Mouse (Mus musculus): Measurements from ENCODE around the gene Cbfa2t3.
A peak's percentile ranks its signal among the peaks of the same experiment; 100 is the strongest.

The Cbfa2t3 gene

GRCm38 (mm10) chr8:122611295-122612133, 87.4 kb downstream of the Cbfa2t3 start, which contains the start of the genes Galns and Trappc2l:
Gene Galns (minus strand): TSS chr8:122611463.
Gene Trappc2l (plus strand): TSS chr8:122611640.
- peak; percentile 42 for DNase-seq (ENCODE audit: extremely low read depth, low read depth, low spot score)

DNA sequence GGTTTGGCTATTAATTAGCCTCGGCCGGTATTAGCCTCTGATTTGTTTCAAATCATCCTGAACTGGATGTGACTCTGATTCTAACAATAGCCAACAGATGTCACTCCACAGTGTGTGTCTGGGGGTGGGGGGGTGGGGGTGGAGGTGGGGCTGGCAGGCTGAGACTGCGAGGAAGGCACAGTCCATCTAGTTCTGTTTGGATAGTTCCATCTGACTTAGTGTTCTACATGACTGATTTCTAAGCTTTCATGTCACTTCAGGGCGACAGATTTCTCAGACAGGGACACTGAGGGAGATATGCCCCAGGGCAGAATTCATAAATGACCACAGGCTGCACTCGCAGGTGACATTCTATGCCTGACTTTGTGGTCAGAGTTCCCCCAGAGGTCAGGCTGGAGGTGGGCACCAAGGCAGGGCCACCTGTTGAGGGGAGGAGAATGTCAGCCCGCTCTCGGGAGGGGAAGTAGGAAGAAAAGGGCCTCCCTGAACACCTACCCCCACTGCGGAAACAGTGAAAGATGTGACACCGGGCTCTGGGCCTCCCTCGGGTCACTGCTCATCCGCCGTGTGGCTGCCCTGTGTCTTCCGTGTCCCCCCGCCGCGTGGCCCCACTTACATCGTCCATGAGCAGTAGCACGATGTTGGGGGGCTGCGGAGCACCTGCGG, 88.2 kb downstream of the Cbfa2t3 start:
- DNase-seq (ENCODE audit: extremely low read depth, low read depth, low spot score), result no peak

DNA sequence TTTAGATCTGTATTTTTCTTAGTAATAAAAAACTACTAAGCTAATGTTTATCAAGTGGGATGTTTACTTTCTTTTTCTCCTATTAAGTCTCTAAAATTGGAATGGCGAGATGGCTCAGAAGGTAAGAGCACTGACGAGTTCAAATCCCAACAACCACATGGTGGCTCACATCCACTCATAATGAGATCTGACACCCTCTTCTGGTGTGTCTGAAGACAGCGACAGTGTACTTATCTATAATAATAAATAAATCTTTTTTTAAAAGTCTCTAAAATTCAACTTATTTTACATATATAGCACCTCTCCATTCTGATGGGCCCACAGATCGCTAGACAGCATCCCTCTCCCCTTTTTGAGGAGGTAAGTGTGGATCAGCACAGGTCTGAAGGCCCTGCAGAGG, 88.7 kb downstream of the Cbfa2t3 start:
- DNase-seq (ENCODE audit: extremely low read depth, low read depth, low spot score), result no peak

GRCm38 (mm10) chr8:122606810-122607209, 92.1 kb downstream of the Cbfa2t3 start:
- no peak for DNase-seq (ENCODE audit: extremely low read depth, low read depth, low spot score)

DNA sequence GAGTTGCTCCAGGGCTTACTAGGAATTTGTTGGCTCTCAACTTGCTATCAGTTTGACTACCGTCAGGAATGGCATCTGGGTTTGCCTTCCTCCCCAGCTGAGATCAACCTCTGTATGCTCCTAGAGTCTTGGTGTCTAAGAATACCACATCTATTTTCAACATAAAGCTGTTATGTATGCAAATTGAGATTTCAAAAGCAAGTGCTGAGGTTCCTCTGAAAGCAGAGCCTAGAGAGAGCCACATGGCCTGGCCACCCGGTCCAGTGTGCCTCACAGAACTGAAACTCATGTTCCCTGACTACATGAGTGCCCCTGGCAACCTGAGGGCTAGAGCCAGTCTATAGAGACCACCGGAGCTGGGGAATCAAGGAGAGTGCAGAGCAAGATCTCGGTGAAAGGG, 93.5 kb downstream of the Cbfa2t3 start:
- DNase-seq (ENCODE audit: extremely low read depth, low read depth, low spot score), result no peak

GRCm38 (mm10) chr8:122604640-122605039, 94.3 kb downstream of the Cbfa2t3 start:
- DNase-seq (ENCODE audit: extremely low read depth, low read depth, low spot score), result no peak

DNA sequence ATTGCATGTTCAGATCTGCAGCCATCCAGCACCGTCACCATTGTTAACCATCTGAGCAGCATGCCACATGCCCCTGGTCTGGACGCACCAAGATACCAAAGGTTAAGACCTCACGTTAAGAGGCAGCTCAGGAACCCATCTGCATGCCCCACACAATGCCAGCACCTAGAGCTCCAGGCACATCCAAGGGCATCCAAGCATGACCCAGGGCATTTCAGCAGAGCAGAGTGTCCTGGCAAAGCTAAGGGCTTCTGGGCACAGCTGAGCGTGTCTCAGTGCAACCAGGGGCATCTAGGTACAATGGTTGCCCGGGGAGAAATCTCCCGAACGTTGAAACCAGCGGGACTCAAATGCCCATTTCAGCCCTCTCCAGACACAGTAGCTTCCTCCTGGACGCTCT, 98.2 kb downstream of the Cbfa2t3 start:
- DNase-seq (ENCODE audit: extremely low read depth, low read depth, low spot score), result no peak

GRCm38 (mm10) chr8:122596031-122596430, 102.9 kb downstream of the Cbfa2t3 start:
- no peak for DNase-seq (ENCODE audit: extremely low read depth, low read depth, low spot score)

GRCm38 (mm10) chr8:122593783-122594507, 105.0 kb downstream of the Cbfa2t3 start:
- no peak for DNase-seq (ENCODE audit: extremely low read depth, low read depth, low spot score)

- DNase-seq (ENCODE audit: extremely low read depth, low read depth, low spot score), result no peak
Observed at GRCm38 (mm10) chr8:122593240-122593639, 105.7 kb downstream of the Cbfa2t3 start.

- no peak for DNase-seq (ENCODE audit: extremely low read depth, low read depth, low spot score)
Observed at GRCm38 (mm10) chr8:122586749-122587148, 112.2 kb downstream of the Cbfa2t3 start.

- DNase-seq (ENCODE audit: extremely low read depth, low read depth, low spot score), result no peak
Observed at GRCm38 (mm10) chr8:122586171-122586570, 112.7 kb downstream of the Cbfa2t3 start.

- no peak for DNase-seq (ENCODE audit: extremely low read depth, low read depth, low spot score)
Observed at GRCm38 (mm10) chr8:122585411-122585891, 113.5 kb downstream of the Cbfa2t3 start.

DNA sequence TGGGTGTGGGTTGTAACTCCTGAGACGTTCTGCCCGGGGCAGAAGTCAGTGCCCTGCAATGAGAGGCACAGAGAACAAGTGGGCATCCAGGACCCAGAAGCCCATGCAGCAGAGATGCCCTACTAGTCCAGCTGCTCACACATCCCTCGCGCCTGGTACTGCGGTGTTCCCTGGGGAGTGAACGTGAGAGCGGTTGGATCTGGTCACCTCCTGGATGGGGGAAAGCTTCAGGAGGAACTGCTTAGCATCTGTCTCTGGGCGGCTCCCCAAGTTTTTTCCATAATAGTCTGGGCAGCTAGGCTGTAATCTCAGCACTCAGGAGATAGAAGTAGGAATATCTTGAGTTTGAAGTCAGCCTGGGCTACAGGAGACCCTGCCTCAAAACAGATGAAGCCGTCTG, 113.9 kb downstream of the Cbfa2t3 start:
- DNase-seq (ENCODE audit: extremely low read depth, low read depth, low spot score), result no peak

- no peak for DNase-seq (ENCODE audit: extremely low read depth, low read depth, low spot score)
Observed at GRCm38 (mm10) chr8:122580926-122581325, 118.0 kb downstream of the Cbfa2t3 start.

GRCm38 (mm10) chr8:122579196-122579595, 119.7 kb downstream of the Cbfa2t3 start:
- DNase-seq (ENCODE audit: extremely low read depth, low read depth, low spot score), result no peak

DNA sequence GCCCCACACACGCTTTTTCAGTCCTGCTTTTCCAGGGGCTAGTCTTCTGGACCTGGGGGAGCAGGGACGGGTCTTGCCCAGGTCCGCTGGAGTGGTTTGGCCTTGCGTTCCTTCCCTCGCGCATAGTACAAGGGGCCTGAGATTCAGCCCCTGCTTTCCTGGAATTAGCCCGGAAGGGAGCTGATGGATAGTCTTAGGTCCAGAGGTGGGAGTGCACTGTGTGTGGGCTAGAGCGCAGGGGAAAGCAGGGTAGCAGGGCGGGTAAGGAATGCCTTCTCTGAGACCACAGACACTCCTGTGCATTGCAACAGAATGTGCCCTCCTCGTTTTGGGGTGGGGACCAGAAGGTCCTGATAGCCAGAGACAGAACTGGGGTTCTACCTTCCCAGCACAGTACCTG, 121.8 kb downstream of the Cbfa2t3 start:
- DNase-seq (ENCODE audit: extremely low read depth, low read depth, low spot score), result no peak

GRCm38 (mm10) chr8:122576648-122577022, 122.3 kb downstream of the Cbfa2t3 start, which contains the start of gene Aprt:
Gene Aprt (minus strand): TSS chr8:122576909.
- DNase-seq (ENCODE audit: extremely low read depth, low read depth, low spot score), result peak; percentile 30

DNA sequence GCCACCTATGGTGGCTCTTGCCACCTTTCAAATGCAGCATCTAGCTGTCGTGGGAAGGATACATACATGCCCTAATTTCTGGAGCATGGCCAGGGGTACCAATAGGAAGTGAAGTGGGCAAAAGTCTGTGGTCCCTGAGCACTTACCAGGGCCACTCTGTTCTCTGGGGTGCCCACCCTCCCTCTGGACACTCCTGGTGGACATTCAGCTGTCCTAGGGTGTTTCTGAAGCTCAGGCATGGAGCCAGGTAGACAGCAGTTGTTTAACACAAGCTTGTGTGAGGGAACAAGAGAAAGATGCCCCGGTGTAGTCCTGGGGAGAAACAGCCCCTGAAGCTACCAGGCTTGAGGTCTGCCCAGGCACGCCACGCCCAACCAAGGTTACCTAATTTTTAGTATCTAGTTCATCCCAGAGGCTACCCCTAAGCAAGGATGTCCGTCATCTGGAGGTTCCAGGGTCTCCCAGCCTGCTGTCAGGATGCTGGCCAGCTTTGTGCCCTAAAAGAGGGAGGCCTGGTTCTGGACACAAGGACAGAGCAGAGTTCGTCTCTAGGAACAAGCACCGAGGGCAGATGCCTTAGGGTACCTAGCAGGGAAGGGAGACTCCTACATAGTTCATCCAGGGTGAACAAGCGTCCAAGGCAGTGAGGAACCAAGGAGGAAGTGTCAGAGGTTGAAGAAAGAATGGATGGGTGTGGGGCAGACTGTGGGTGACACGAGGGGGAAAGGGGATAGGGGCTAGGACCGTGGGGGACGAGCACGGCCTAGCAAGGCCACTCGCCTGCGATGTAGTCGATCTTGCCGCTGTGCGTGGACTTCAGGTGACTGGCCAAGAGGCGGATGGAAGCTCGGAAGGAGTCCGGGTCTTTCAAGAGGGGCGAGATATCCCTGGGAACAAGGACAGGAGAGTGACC, 122.9 kb downstream of the Cbfa2t3 start:
- DNase-seq (ENCODE audit: extremely low read depth, low read depth, low spot score), result no peak

GRCm38 (mm10) chr8:122575286-122575685, 123.6 kb downstream of the Cbfa2t3 start:
- DNase-seq (ENCODE audit: extremely low read depth, low read depth, low spot score), result no peak

Data from fat pad, adult 2 months (tissue).